Mouse (Mus musculus): ENCODE results near the gene H13. TPM values are rescaled to one million over a fixed set of nuclear protein-coding genes. Genes with fewer than 3 reads are reported as not detected.

Gene H13
- total RNA-seq (2021): 100 to 1,000 TPM; 149 to 160 TPM

DNA sequence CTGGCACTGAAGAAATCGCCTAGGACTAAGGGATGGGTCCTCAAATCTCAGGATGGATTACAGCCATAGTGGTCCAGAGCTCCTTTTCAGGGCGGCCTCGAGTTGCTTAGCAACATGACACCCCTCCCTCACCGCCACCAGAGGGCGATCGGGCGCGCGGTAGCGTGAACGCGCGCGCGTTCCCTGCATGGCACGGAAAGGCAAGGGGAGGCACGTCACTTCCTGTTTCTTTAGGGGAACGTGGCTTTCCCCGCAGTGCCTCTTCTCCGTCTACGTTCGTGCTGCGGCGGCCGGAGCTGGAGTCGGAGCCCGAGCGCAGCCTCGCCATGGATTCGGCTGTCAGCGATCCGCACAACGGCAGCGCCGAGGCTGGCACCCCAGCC, at the start of gene H13:
H13 (plus strand) TSS at position 206 of the 383 bp plus-strand sequence.
- peak; percentile 93 for DNase-seq
- intact Hi-C loops (cut with DNase I): no loop called here

DNA sequence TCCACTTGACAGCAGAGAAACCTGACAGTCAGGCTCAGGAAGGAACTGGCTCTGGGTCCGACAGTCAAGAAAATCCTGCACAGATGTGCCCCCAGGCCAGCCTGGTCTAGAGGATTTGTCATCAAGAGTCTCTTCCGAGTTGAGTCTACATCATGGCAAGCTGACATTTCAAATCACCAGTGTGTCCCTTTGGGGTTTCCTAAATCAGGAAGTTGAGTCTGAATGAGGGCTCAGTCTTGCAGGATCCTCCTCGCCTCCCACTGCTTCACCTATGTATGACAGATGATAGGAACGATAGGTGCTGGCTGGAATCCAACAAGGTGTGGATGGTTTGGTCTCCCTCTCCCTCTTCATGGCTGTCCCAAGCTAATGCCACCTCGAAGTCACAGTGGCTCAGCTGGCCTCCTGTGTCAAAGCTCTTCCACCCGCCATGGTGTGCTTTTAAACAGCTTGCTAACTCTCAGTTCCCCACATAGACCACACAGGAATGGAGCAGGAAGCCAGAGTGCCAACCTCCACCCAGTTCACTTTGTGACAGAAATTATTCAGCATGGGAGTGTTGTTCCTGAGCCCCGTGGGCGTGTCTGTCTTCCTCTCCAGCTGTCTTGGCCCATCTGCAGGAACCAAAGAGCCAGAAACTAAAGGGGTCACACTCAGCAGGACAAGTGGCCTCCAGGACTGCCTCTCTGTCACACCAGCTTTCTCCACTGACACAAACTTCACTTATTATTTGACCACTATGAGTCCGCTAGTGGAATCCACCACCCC, 48.7 kb upstream of the H13 start:
- intact Hi-C loops (cut with DNase I): no loop called here

DNA sequence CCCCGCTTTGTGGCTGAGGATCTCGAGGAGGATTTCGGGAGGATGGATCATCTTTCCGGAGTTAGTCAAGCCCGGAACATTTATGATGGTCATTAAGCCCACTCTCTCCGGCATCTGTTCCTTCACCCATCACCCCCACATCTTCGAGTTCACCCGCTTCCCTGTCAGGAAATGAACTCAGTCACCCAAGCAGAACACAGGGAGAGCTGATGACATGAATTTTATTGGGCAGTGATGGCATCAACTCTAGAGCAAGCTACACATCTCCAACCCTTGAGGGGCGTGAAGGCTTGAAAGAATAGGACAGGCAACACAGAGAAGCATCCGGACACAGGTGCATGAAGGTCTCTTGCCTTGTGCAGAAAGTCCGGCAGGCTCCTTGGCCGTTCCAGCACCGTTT, 47.1 kb upstream of the H13 start:
- intact Hi-C loops (cut with DNase I): no loop called here
- no peak for DNase-seq

More for the DNA sequence above, 48.7 kb upstream of the H13 start:
- no peak for DNase-seq

DNA sequence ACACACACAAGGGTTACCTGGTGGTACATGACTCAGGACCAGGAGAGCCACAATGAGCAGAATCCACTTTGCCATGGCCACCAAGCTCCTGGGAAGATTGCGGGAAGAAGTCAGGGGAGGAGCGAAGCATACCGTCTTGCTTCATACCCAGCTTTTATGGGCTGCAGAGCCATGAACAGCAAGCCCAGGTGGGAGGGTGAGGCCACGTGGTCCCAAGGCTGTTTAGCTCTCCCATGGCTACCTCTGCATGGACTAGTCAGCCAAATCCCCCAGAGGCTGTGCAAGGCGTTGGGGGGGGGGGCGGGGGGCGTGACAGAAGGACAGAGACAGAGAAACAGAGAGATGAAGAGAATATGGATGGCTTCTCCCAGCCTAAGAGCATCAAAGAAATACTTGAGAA, 46.3 kb upstream of the H13 start, which contains the start of gene Defb25:
Defb25 (minus strand) TSS at position 101 of the 400 bp plus-strand sequence.
- intact Hi-C loops (cut with DNase I): no loop called here
- DNase-seq: no peak

- intact Hi-C loops (cut with DNase I): no loop called here
Observed at GRCm38 (mm10) chr2:152624566-152624965, 44.7 kb upstream of the H13 start.

GRCm38 (mm10) chr2:152625256-152625655, 44.0 kb upstream of the H13 start:
- DNase-seq: no peak
- intact Hi-C loops (cut with DNase I): no loop called here

More at GRCm38 (mm10) chr2:152624566-152624965, 44.7 kb upstream of the H13 start:
- no peak for DNase-seq

- intact Hi-C loops (cut with DNase I): no loop called here
- no peak for DNase-seq
Observed at GRCm38 (mm10) chr2:152626774-152627591, 42.3 kb upstream of the H13 start, which contains the start of gene Rem1. Gene Rem1 (plus strand): TSS chr2:152626951.

DNA sequence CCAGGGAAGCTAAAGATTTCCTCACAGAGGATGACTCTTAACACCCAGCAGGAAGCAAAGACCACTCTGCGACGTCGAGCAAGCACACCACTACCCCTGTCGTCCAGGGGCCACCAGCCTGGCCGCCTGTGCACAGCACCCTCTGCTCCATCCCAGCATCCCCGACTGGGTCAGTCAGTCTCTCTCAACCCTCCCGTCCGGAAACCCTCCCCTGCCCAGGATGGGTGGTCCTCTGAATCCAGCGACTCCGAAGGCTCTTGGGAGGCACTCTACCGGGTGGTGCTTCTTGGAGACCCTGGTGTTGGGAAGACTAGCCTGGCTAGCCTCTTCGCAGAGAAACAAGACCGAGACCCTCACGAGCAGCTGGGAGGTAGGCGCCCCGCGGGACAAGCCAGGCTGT, 41.2 kb upstream of the H13 start:
- intact Hi-C loops (cut with DNase I): no loop called here
- DNase-seq: no peak

GRCm38 (mm10) chr2:152629239-152629638, 40.0 kb upstream of the H13 start:
- no peak for DNase-seq

DNA sequence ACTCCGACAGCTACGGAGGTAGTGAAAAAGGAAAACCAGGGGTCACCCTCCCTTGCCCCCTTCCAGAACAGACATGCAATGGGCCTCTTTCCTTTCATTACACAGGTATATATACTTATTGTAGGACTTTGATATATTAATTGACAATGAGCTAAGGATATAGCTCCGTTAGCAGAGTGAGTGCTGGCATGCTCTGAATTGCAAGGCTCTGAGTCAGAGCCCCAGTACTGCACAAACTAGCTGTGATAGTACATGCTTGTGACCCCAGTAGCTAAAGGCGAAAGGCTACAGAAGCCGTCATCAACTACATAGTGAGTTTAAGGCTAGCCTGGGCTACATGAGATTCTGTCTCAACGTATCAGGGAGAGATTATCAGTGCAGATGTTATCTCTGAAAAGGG, 39.4 kb upstream of the H13 start:
- intact Hi-C loops (cut with DNase I): no loop called here
- DNase-seq: no peak

More at GRCm38 (mm10) chr2:152629239-152629638, 40.0 kb upstream of the H13 start:
- intact Hi-C loops (cut with DNase I): no loop called here

GRCm38 (mm10) chr2:152633334-152633733, 35.9 kb upstream of the H13 start:
- intact Hi-C loops (cut with DNase I): no loop called here
- no peak for DNase-seq

GRCm38 (mm10) chr2:152634311-152634710, 35.0 kb upstream of the H13 start:
- DNase-seq: no peak
- intact Hi-C loops (cut with DNase I): no loop called here

DNA sequence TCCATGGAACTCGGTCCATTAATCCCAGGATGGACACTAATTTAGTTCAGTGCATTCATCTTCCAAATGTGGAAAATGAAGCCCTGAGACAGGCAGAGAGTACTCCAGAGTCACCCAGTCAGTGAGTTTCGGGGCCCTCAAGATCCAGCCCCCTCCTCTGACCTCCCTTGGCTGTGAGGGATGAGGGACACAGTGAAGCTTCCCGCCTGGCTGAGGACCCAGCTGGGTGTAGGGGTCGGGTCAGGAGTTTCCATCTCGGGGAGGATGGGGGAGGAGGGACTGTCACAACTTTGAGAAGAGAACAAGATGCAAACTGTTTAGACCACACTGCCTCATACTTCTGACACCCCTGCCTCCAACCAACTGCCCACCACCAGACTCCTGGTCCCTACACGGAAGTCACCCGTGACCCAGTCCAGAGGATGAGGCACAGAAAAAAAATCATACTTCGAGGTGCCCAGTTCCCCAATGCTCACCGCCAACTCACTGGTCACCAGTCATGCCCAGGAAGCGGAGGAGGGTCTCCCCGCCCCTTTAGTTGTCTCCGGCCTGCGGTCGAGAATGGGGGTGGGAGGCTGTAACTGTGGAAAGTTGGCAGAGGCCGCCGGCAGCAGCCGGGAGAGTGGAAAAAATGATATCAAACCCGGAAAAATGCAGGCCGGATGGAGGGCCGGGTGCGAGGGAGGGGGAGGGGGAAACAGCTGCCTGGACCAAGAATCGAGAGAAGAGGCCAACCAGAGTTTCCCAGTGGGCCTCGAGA, 32.8 kb upstream of the H13 start:
- intact Hi-C loops (cut with DNase I): no loop called here
- DNase-seq: peak; percentile 21

DNA sequence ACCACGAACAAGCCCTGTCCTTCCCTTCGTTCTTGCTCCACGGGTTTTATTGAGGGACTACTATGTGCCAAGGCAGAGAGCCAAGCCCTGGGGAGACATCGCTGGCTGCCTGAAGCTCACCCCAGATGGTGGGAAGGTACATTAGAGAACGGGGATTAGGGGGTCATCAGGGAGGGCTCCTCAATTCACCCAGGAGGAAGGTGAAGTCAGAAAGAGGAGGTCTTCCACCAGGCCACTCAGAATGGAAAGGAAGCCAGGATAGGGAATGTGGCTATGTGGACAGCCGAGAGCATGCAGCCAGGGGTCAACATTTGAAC, 32.3 kb upstream of the H13 start:
- DNase-seq: no peak
- intact Hi-C loops (cut with DNase I): no loop called here

DNA sequence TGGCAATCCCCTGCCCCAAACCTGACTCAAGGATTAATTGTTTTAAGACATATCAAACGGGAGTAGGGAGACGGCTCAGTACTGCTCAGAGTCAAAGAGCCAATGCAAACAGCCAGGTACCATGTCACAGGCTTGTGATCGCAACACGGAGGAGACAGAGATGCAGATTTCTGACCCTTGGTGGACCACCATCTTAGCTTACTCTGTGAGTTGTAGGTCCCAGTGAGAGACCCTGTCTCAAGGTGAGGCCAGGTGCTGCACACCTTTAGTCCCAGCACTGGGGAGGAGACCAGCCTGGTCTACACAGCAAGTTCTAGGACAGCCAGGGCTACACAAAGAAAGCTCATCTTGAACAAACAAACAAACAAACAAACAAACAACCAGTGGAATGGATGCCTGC, 31.9 kb upstream of the H13 start:
- no peak for DNase-seq
- intact Hi-C loops (cut with DNase I): no loop called here

DNA sequence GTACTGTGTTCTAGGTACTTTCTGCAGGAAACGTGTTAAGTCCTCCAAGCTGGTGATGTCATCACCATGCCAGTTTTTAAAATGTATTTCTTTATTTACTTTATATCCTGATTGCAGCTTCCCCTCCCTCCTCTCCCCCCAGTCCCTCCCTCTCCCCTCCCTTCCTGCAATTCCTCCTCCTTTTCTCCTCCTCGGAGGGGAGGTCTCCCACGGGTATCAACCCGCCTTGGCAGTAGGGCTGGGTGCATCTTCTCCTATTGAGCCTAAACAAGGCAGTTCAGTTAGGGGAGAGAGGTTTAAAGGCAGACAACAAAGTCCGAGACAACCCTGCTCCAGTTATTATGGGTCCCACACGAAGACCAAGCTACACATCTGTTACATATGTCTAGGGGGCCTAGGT, 30.4 kb upstream of the H13 start:
- intact Hi-C loops (cut with DNase I): no loop called here

DNA sequence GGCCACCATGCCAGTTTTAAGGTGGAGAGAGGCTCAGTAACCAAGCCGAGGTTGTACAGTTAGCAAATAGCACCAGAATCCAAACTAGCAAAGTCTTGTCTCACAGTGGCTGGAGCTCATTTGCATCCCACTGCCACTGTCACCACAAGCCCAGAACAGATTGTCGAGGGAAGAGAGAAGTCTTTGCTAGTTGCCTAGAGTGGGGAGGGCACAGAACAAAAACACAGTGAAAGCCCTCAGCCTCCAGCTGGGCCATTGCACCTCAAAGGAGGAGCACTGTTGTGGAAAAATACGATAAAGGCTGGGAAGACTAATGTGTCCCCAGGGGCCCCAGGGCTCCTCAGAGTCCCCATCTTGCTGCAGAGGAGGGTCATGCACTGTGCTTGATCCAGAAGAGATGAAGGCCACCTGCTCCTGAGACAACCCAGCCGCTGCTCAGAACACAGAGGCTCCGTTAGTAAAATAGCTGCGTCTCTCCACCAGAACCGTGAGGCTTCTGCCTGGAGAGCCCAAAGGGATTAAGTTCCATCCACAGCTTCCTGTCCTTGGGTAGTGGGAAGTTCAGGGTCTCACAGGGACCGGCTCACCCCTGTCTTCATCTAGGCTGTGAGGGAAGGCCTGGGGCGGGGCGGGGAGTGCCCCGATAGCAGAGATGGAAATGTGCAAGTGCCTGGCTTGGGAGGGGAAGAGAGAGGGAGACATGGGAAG, 29.7 kb upstream of the H13 start:
- DNase-seq: no peak
- intact Hi-C loops (cut with DNase I): no loop called here

More for the DNA sequence above, 30.4 kb upstream of the H13 start:
- no peak for DNase-seq

- intact Hi-C loops (cut with DNase I): no loop called here
- DNase-seq: no peak
Observed at GRCm38 (mm10) chr2:152652901-152653620, 16.2 kb upstream of the H13 start.

DNA sequence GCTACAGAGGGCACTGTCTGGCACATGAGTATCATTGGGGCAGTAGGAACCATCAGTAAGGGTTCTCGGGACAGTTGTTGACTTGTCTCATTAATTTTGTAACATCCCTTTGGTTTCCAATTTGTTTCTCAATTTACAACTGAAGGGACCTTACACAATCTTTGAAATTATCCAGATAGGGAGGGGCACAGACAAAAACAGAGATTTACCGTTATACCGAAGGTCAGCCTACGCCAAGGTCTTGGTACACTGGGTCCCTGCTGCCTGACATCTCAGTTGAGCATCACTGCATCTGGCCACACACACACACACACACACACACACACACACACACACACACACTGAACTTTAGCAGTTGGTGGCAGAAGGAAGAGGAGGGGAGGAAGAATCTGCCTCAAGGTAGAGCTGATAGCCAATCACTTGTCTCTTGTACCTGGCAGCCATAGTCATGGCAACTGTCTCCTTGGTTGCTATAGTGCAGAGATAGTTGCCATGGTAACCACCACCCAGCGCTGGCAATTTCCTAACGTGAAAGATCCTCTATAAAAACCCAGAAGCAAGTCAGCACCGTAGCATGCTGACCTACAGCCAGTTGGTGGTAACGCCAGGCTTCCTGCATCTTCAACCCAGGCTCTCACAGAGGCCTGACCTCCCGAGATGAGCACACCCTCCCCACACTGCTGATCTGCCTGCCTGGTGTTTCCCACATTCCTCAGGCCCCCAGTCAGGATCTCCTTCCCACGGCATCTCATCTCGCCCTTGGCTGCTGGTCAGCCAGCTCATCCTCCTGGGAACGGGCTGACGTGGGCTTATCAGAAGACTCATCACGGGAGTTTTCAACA, 15.2 kb upstream of the H13 start:
- intact Hi-C loops (cut with DNase I): no loop called here
- no peak for DNase-seq
